In the genomic region with DNA sequence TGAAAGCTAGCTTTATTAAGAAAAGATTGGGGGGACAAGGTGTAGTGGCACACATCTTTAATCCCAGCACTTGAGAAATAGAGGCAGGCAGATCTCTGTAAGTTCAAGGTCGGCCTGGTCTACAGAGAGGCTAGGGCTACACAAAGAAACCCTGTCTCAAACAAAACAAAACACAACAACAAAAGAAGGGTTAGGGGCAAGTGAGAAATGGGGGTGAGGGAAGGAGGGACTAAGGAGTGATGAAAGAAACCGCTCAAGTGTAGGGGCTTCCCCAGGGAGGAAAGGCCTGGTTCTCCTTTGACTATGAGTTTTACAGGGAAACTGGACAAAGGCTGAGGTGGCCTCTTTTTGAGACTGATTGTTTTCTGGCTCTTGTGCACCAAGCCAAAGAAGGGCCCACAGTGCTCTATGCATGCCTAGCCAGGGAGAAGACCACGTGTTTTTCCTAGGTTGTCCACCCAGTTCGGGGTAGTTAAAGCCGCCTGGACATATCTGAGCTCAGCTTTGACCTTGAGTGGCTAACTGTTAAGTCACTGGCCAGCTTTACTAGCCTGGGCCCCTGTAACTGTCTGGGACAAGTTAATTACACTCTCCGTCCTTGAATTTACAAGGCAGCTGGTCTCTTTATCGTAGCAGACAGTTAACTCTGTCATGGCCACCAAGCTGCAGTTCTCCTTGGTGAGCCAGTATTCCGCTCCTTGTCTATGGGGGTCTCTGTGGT, we compare ENCODE assay signal across 14 mouse cellular contexts.
DNase-seq lines count a peak whose midpoint lies in the region; ATAC-seq and TF ChIP-seq lines count a peak whose summit lies in the region.
"Had no signal": no experiment of that assay in that cellular context is flagged by ENCODE, and none has a peak within 500 bp of the region (broad histone marks: within the 10 kb centered on the region; RNA-seq: fewer than 3 reads in every experiment).

No protein-coding gene starts in this region.

- H3K9ac ChIP-seq in heart, postnatal 0 days (replicated peaks; ENCODE audit: low read depth, low read length): no peak overlapping the region
- H3K9ac ChIP-seq in intestine, embryonic 15.5 days: no peak overlapping the region
- H3K9ac ChIP-seq: hindbrain, embryonic 14.5 days; neural tube, embryonic 13.5 days had no signal

- H3K4me1 ChIP-seq in heart, postnatal 0 days (ENCODE audit: control insufficient read depth, insufficient read depth): peaks cover 10% of the 10 kb centered on the region
- peaks cover 13% of the 10 kb centered on the region for H3K4me1 ChIP-seq in intestine, embryonic 15.5 days (replicated peaks)

- no peaks in the 10 kb centered on the region for H3K36me3 ChIP-seq in heart, postnatal 0 days (replicated peaks; ENCODE audit: control insufficient read depth, insufficient read depth, low read length)
- no peaks in the 10 kb centered on the region for H3K36me3 ChIP-seq in intestine, embryonic 15.5 days
- H3K36me3 ChIP-seq: neural tube, embryonic 13.5 days had no signal

- no peak overlapping the region for H3K4me3 ChIP-seq in heart, postnatal 0 days (ENCODE audit: low read depth, low read length)
- H3K4me3 ChIP-seq in intestine, embryonic 15.5 days (replicated peaks): no peak overlapping the region
- H3K4me3 ChIP-seq: gastrocnemius, adult 2 months; left cerebral cortex, adult 2 months; neural tube, embryonic 13.5 days had no signal

- peak; percentile 67; the same call in 1 of the 2 replicates for ATAC-seq in heart, postnatal 0 days (ENCODE audit: insufficient read depth, low read depth)
- peak; percentile 75 for ATAC-seq in intestine, embryonic 15.5 days

- no peak overlapping the region for H3K4me2 ChIP-seq in heart, postnatal 0 days (ENCODE audit: low read depth, low read length)
- no peak overlapping the region for H3K4me2 ChIP-seq in intestine, embryonic 15.5 days (replicated peaks)
- H3K4me2 ChIP-seq: hindbrain, embryonic 14.5 days; neural tube, embryonic 13.5 days had no signal

- TF ChIP-seq CTCF in heart, postnatal 0 days (IDR thresholded peaks at IDR 0.05; ENCODE audit: low read depth): no peak

- 0 out of 2 replicates have a peak, but pooled peaks have one; percentile 38 for TF ChIP-seq EP300 in heart, postnatal 0 days (IDR thresholded peaks at IDR 0.05; ENCODE audit: low read depth)

- H3K27me3 ChIP-seq in heart, postnatal 0 days (ENCODE audit: control insufficient read depth, insufficient read depth, low read length): no peaks in the 10 kb centered on the region
- H3K27me3 ChIP-seq in intestine, embryonic 15.5 days (replicated peaks): no peaks in the 10 kb centered on the region
- H3K27me3 ChIP-seq: neural tube, embryonic 13.5 days had no signal

- DNase-seq in heart, postnatal 0 days (ENCODE audit: low spot score): peak; percentile 38
- DNase-seq in heart, postnatal 4 days: no peak
- DNase-seq in adrenal gland, postnatal 25 days: peak; percentile 23
- peak; percentile 42 to 81 for DNase-seq in kidney, postnatal 25 days
- no peak for DNase-seq in cerebellum, adult 18-20 months
- DNase-seq in cerebellum, postnatal 14 days: no peak
- DNase-seq in layer of hippocampus, adult 9-11 months: no peak
- DNase-seq: cerebellum, adult 2 months; gastrocnemius, adult 2 months; thymus, postnatal 25 days had no signal

- WGBS in heart, postnatal 0 days: 50% methylated on average over 8 of the region's 8 CpGs
- 54% methylated on average over 8 of the region's 8 CpGs for WGBS in intestine, embryonic 15.5 days

- no peak overlapping the region for H3K27ac ChIP-seq in heart, postnatal 0 days (ENCODE audit: low read depth)
- H3K27ac ChIP-seq in intestine, embryonic 15.5 days: no peak overlapping the region
- H3K27ac ChIP-seq: gastrocnemius, adult 2 months; hindbrain, embryonic 14.5 days; left cerebral cortex, adult 2 months; neural tube, embryonic 13.5 days had no signal

- H3K9me3 ChIP-seq in heart, postnatal 0 days (replicated peaks; ENCODE audit: control insufficient read depth, low read length): peaks cover 11% of the 10 kb centered on the region
- no peaks in the 10 kb centered on the region for H3K9me3 ChIP-seq in intestine, embryonic 15.5 days
- H3K9me3 ChIP-seq: neural tube, embryonic 13.5 days had no signal

Comparison
In these comparisons a context has a peak if more than half of its experiments do, and no peak if none do; other contexts are left out.
1. DNase-seq: peak in heart, postnatal 0 days (single experiment), adrenal gland, postnatal 25 days (single experiment) and kidney, postnatal 25 days (2 of 2); none in heart, postnatal 4 days (single experiment), cerebellum, adult 18-20 months (0 of 2), cerebellum, postnatal 14 days (0 of 2) and layer of hippocampus, adult 9-11 months (single experiment).